Mouse (Mus musculus): Measurements from ENCODE around the gene Mesd.
A peak's percentile ranks its signal among the peaks of the same experiment; 100 is the strongest.

Mesd gene

GRCm38 (mm10) chr7:83913405-83913932 lies 29.2 kb downstream of the Mesd start:
- no peak for DNase-seq (ENCODE audit: low spot score)

- no peak for DNase-seq (ENCODE audit: low spot score)
These were observed 29.7 kb downstream of the Mesd start for GRCm38 (mm10) chr7:83913995-83914394.

GRCm38 (mm10) chr7:83914566-83914965 lies 30.3 kb downstream of the Mesd start:
- DNase-seq (ENCODE audit: low spot score): peak; percentile 65

- no peak for DNase-seq (ENCODE audit: low spot score)
These were observed 36.0 kb downstream of the Mesd start for GRCm38 (mm10) chr7:83920241-83920640.

GRCm38 (mm10) chr7:83921637-83922036 lies 37.4 kb downstream of the Mesd start:
- DNase-seq (ENCODE audit: low spot score): no peak

GRCm38 (mm10) chr7:83939017-83939721 lies 54.9 kb downstream of the Mesd start:
- DNase-seq (ENCODE audit: low spot score): no peak

GRCm38 (mm10) chr7:83940136-83940535 lies 55.9 kb downstream of the Mesd start:
- DNase-seq (ENCODE audit: low spot score): no peak

GRCm38 (mm10) chr7:83941701-83942101 lies 57.4 kb downstream of the Mesd start:
- no peak for DNase-seq (ENCODE audit: low spot score)

GRCm38 (mm10) chr7:83948743-83949142 lies 64.5 kb downstream of the Mesd start:
- no peak for DNase-seq (ENCODE audit: low spot score)

GRCm38 (mm10) chr7:83949662-83950061 lies 65.4 kb downstream of the Mesd start:
- DNase-seq (ENCODE audit: low spot score): no peak

Measured in testis, postnatal 14 days (tissue).